ENCODE assay signal across 11 mouse cellular contexts in genomic region chr12:40824251-40824650, GRCm38 (mm10).
DNase-seq lines count a peak whose midpoint lies in the region; TF ChIP-seq lines count a peak whose summit lies in the region.
"Had no signal": no experiment of that assay in that cellular context is flagged by ENCODE, and none has a peak within 500 bp of the region (broad histone marks: within the 10 kb centered on the region; RNA-seq: fewer than 3 reads in every experiment).

No protein-coding gene starts in this region.

- 70% methylated on average over 2 of the region's 2 CpGs for WGBS in lung, adult 2 months

- no peak overlapping the region for H3K27ac ChIP-seq in gastrocnemius, adult 2 months

- DNase-seq in gastrocnemius, adult 2 months = no peak
- DNase-seq in gastrocnemius, postnatal 4 days (ENCODE audit: low spot score in 2 of 2) = no peak
- DNase-seq in lung, adult 2 months = no peak
- DNase-seq in lung, postnatal 25 days (ENCODE audit: low spot score) = no peak
- peak; percentile 6 for DNase-seq in NIH3T3 (ENCODE audit: low read depth)
- peak; percentile 24 for DNase-seq in kidney, postnatal 14 days
- DNase-seq in spleen, adult 18-20 months = no peak
- no peak for DNase-seq in left cerebral cortex, adult 11 months (ENCODE audit: low spot score)
- DNase-seq: cerebellum, adult 8-10 months; gastrocnemius, postnatal 14 days; heart, postnatal 10 days had no signal

- TF ChIP-seq POLR2A in lung, adult 2 months (IDR thresholded peaks at IDR 0.05; ENCODE audit: borderline replicate concordance, extremely low read depth, low read depth, low read length) = no peak

- TF ChIP-seq CTCF in gastrocnemius, adult 2 months (IDR thresholded peaks at IDR 0.05) = peak; percentile 71
- 0 out of 2 replicates have a peak, but pooled peaks have one; percentile 9 for TF ChIP-seq CTCF in lung, adult 2 months (IDR thresholded peaks at IDR 0.05; ENCODE audit: insufficient read depth, low read length)

- intact Hi-C loops in gastrocnemius, adult 2 months (cut with DNase I) = loop anchor here (5.0 kb wide), 1 partner anchor 742 kb away; no protein-coding TSS in a partner anchor

- no peak overlapping the region for H3K4me3 ChIP-seq in gastrocnemius, adult 2 months
- no peak overlapping the region for H3K4me3 ChIP-seq in lung, adult 2 months (replicated peaks; ENCODE audit: extremely low read depth, low read depth, low read length)

- no peaks in the 10 kb centered on the region for H3K4me1 ChIP-seq in lung, adult 2 months (ENCODE audit: control insufficient read depth, insufficient read depth, low read length)

Comparison
In these comparisons a context has a peak if more than half of its experiments do, and no peak if none do; other contexts are left out.
1. DNase-seq: peak in NIH3T3 (single experiment) and kidney, postnatal 14 days (single experiment); none in gastrocnemius, adult 2 months (single experiment), gastrocnemius, postnatal 4 days (0 of 2), lung, adult 2 months (single experiment), lung, postnatal 25 days (single experiment), spleen, adult 18-20 months (0 of 2) and left cerebral cortex, adult 11 months (single experiment).